Mouse (Mus musculus) lung, adult 2 months (tissue): ENCODE data around the gene Gsta1. TPM values are rescaled to one million over a fixed set of nuclear protein-coding genes. Genes with fewer than 3 reads are reported as not detected.
"Not testable (repeated sequence)": the region's sequence is repeated elsewhere in the genome, so short reads cannot be mapped to it uniquely, and the experiment has no call there.

Source experiments
- DNase-seq: peaks from one replicate; pipeline ENCODE4 v3.0.0; 2022
- H3K4me1 ChIP-seq: fragments of 200-500 bp; 2 replicates; pipeline ENCODE4 v1.6.1; 2011; ENCODE audit warnings: low read length; ENCODE audit not compliant: control insufficient read depth, insufficient read depth
- H3K4me3 ChIP-seq: fragments of 200-500 bp; replicated peaks from 2 replicates; pipeline ENCODE3; 2011; ENCODE audit warnings: low read depth, mild to moderate bottlenecking, control low read depth, low read length; ENCODE audit errors: extremely low read depth
- CTCF ChIP-seq: fragments of 200-500 bp; IDR thresholded peaks from 2 replicates; pipeline ENCODE4 v1.5.1; 2011; ENCODE audit warnings: mild to moderate bottlenecking, low read length, control low read depth; ENCODE audit not compliant: insufficient read depth
- POLR2A ChIP-seq: fragments of 200-500 bp; IDR thresholded peaks from 2 replicates; pipeline ENCODE4 v1.6.1; 2011; ENCODE audit warnings: low read depth, mild to moderate bottlenecking, control low read depth, low read length, borderline replicate concordance; ENCODE audit errors: extremely low read depth
- WGBS: fragments of 180-500 bp; shearing (Covaris S2); methylation state at CpG from one replicate; pipeline ENCODE4 v1.1.7; 2018; 5-methylcytosine and 5-hydroxymethylcytosine counted together
- polyA plus RNA-seq: library from polyadenylated mRNA; depleted of rRNA; stranded (reverse); fragments of >200 nt; gene quantifications from 2 replicates; pipeline ENCODE4 v1.2.3, GENCODE M21; 2012; rRNA removed

Gsta1 gene
- 0.27 and 1.7 TPM in 2 replicates for polyA plus RNA-seq

DNA sequence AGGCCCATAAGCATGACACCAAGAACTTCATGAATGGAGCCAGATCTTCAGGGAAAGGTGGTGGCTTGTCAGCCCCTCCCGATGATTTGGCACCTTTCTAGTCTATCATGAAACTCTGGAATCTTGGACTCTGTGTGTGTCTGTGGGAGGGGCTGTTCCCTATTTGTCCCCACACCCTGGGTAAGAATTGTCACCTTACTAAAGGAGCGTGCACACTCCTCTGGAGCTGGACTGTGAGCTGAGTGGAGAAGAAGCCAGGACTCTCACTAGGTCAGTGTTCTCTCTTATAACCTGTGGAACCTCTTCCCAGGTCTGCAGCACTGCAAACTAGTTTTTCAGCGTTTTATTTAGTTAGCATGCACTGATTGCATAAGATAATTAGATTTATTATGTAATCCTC, at the start of gene Gsta1:
Gene Gsta1 (plus strand): TSS at position 196 of the 400 bp plus-strand sequence.
- 76% methylated on average over 2 of the region's 3 CpGs for WGBS

GRCm38 (mm10) chr9:78182474-78182873, 48.0 kb upstream of the Gsta1 start, which contains the start of gene Gsta4:
Gene Gsta4 (plus strand): TSS chr9:78182774.
- H3K4me3 ChIP-seq, H3K4me1 ChIP-seq, DNase-seq: not testable (repeated sequence)
- WGBS: 90% methylated on average over 4 of the region's 7 CpGs

More for the DNA sequence above, at the start of gene Gsta1:
- DNase-seq, H3K4me1 ChIP-seq, H3K4me3 ChIP-seq: not testable (repeated sequence)

GRCm38 (mm10) chr9:78185686-78186085, 44.8 kb upstream of the Gsta1 start:
- no peak for DNase-seq
- WGBS: 82% methylated on average over 9 of the region's 9 CpGs
- Histone ChIP-seq H3K4me3 (no peak overlapping the region), H3K4me1 (no peaks in the 10 kb centered on the region)
- TF ChIP-seq CTCF: no peak
- TF ChIP-seq POLR2A: no peak

DNA sequence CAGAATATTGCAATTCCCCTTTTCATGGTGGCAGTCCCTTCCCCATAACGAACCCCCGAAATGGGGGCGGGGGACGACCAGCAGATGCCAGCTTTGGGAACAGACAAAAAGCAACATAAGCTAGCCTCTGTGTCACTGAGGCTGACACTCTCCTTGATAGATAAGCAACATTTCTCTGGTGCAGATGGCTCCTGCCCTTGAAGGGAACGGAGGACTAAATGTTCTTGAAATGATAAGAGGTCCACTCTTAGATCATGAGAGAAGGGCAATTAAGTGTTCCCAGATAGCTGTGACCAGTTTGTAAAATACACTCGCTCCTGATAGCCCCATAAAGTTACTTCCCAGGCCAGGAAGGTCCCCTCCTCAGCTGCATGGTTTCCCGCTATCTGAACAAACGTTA, 41.5 kb upstream of the Gsta1 start:
- 84% methylated on average over 8 of the region's 8 CpGs for WGBS
- Histone ChIP-seq H3K4me1 (peaks cover 2% of the 10 kb centered on the region; the same call in 1 of the 2 replicates), H3K4me3 (no peak overlapping the region)
- DNase-seq: no peak
- TF ChIP-seq CTCF (no peak), POLR2A (no peak)

DNA sequence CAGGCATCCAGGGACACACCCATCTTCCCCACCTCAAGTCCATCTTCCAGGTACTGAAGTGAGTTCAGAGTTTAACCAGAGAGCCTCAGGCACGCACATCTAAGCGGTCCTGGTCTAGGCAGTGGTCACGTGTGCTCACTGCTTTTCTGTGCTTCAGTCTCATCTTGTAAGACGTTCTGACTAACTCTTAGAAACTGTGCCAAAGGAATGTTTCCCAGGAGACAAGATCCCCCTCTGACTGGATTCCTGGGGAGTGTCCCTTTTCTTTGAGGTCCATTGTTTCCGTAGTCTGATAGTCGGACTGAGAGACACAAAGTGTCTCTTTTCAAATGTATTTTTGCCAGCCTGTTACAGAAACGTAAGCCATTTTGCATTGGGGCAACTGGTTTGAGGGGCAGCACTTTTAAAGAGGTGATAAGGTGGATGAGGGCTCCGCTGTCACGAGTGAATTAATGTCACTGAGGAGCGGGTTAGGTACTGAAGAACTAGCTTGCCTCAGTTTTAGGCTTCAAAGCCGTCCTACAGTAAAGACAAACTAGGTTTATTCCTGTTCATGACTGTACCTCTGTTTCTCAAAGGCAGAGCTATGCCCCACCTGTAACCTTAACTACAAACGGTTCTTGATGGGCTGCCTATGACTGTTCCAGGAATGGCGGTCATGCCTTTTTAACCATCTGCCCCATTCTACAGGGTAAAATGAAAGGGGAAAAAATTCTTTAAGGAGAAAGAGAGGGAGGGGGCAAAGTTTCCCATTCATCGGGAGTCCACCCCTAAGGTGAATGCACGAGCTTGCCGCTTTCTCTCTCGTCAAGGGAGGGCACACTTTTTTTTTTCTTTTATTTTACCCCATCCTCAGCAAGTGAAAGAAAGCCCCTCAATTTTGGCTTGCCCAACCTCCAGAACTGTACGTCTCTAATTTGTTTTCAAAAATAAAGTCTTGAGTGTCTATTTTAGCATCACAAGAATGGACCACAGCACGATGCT, 39.5 kb upstream of the Gsta1 start:
- DNase-seq: no peak
- TF ChIP-seq POLR2A (no peak), CTCF (no peak)
- 7% methylated on average over 19 of the region's 19 CpGs for WGBS
- H3K4me1 ChIP-seq: peaks cover 2% of the 10 kb centered on the region; the same call in 1 of the 2 replicates
- no peak overlapping the region for H3K4me3 ChIP-seq

DNA sequence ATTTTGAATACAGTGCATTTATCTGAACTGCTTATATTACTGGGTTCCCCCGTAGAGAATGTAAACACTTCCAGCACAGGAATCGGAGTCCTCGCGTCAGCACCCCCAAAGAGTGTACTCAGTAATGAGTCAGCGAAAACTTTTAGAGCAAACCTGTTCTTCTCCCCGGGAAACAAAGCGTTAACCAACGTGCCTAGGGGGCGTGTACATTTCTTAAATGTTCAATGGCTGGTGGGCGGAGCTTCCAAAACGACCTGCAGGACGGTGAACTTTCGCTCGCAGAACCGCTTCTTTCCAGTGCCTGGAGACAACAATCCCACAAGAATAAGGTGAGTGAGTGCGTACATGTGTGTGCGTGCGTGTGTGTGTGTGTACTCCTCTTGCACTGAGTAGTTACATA, 38.7 kb upstream of the Gsta1 start:
- peak; percentile 55 for DNase-seq
- WGBS: under 1% methylated on average over 18 of the region's 18 CpGs
- Histone ChIP-seq H3K4me3 (peak overlapping the region; percentile 72), H3K4me1 (peaks cover 2% of the 10 kb centered on the region; the same call in 1 of the 2 replicates)
- TF ChIP-seq CTCF (no peak), POLR2A (peak; percentile 59; the same call in 1 of the 2 replicates)

- peaks cover 2% of the 10 kb centered on the region; the same call in 1 of the 2 replicates for H3K4me1 ChIP-seq
- WGBS: 41% methylated on average over 9 of the region's 9 CpGs
- peak; percentile 25 for DNase-seq
- H3K4me3 ChIP-seq: no peak overlapping the region
- 0 out of 2 replicates have a peak, but pooled peaks have one; percentile 22 for TF ChIP-seq CTCF
- no peak for TF ChIP-seq POLR2A
These were observed 36.4 kb upstream of the Gsta1 start for GRCm38 (mm10) chr9:78193902-78194597.

DNA sequence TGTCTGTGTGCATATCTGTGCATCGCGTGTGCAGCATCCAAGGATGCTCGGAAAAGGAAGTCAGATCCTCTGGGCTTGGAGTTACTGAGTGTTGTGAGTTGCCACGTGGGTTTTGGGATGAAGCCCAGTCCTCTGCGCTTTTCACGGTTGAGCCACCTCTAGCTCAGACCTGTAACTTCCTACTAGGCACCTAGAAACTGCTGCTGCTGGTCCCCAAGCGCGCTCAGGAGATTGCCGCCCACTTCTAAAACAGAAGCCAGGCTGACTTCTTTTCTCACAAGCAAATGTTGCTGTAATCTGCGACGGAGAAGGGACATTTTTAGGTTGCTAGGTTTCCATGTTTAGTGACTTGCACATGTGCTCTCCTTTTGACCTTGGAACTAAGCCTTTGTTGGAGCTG, 35.4 kb upstream of the Gsta1 start:
- TF ChIP-seq CTCF (no peak), POLR2A (no peak)
- WGBS: 76% methylated on average over 11 of the region's 11 CpGs
- no peak overlapping the region for H3K4me3 ChIP-seq
- H3K4me1 ChIP-seq: peaks cover 2% of the 10 kb centered on the region; the same call in 1 of the 2 replicates
- no peak for DNase-seq

- Histone ChIP-seq H3K4me1 (no peaks in the 10 kb centered on the region), H3K4me3 (no peak overlapping the region)
- WGBS: 96% methylated on average over 9 of the region's 9 CpGs
- TF ChIP-seq CTCF: no peak
- no peak for TF ChIP-seq POLR2A
- no peak for DNase-seq
These were observed 32.7 kb upstream of the Gsta1 start for GRCm38 (mm10) chr9:78197801-78198200.
